Mouse (Mus musculus): ENCODE measurements at regions not wholly inside any gene's neighbourhood (a gene's known extent, or its start where the extent isn't known, plus 50 kb on each side); places are given as distances from the start of the nearest gene placed in this dataset.
A peak's percentile ranks its signal among the peaks of the same experiment; 100 is the strongest.

DNA sequence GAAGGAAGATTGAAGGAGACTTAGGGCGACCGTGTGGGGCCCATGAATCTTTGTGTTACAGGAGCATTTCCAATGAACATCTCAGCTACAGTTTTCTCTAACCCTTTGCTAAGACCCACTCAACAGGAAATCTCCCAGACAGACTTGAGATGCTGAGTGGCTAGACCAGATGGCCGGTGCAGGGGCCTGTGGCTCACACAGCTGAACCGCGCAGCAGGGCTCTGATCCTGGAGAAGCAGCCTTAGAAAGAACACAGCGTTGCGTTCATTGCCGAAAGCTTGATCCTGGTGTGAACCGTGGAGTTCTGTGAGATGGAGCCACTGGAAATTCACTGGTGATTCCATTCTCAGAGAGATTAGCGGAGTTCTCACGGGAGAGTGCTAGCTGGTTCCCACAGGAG is 115.9 kb upstream of the Spata13 start:
- Histone ChIP-seq H3K4me1 (ENCODE audit: insufficient read depth, low read depth, low read length) (no peaks in the 10 kb centered on the region; the same call in 1 of the 2 replicates), H3K4me2 (replicated peaks; ENCODE audit: low read depth, low read length) (no peak overlapping the region), H3K9me3 (ENCODE audit: low read length) (no peaks in the 10 kb centered on the region), H3K36me3 (ENCODE audit: insufficient read depth, low read length) (no peaks in the 10 kb centered on the region), H3K9ac (replicated peaks; ENCODE audit: low read depth) (no peak overlapping the region), H3K4me3 (ENCODE audit: low read depth, low read length) (no peak overlapping the region), H3K27me3 (replicated peaks; ENCODE audit: insufficient read depth, low read length) (no peaks in the 10 kb centered on the region), H3K27ac (ENCODE audit: low read length) (no peak overlapping the region)
- TF ChIP-seq CTCF (IDR thresholded peaks at IDR 0.05): no peak
- no peak for DNase-seq (ENCODE audit: low spot score)
- WGBS: 89% methylated on average over 11 of the region's 11 CpGs
- ATAC-seq: no peak

- Histone ChIP-seq H3K9ac (replicated peaks; ENCODE audit: low read depth) (no peak overlapping the region), H3K4me3 (ENCODE audit: low read depth, low read length) (no peak overlapping the region), H3K4me2 (replicated peaks; ENCODE audit: low read depth, low read length) (no peak overlapping the region), H3K4me1 (ENCODE audit: insufficient read depth, low read depth, low read length) (no peaks in the 10 kb centered on the region; the same call in 1 of the 2 replicates), H3K36me3 (ENCODE audit: insufficient read depth, low read length) (no peaks in the 10 kb centered on the region), H3K27me3 (replicated peaks; ENCODE audit: insufficient read depth, low read length) (no peaks in the 10 kb centered on the region), H3K9me3 (ENCODE audit: low read length) (no peaks in the 10 kb centered on the region), H3K27ac (ENCODE audit: low read length) (peak overlapping the region; percentile 20; the same call in 1 of the 2 replicates)
- peak; percentile 72 for DNase-seq (ENCODE audit: low spot score)
- peak; percentile 41 for ATAC-seq
- TF ChIP-seq CTCF (IDR thresholded peaks at IDR 0.05) (no peak), EP300 (IDR thresholded peaks at IDR 0.05) (no peak; the same call in 1 of the 2 replicates)
- WGBS: 43% methylated on average over 1 of the region's 1 CpGs
Observed at GRCm38 (mm10) chr14:60523010-60523409, 110.8 kb upstream of the Spata13 start.

GRCm38 (mm10) chr14:60524869-60525268 is 108.9 kb upstream of the Spata13 start:
- Histone ChIP-seq H3K27ac (ENCODE audit: low read length) (no peak overlapping the region), H3K9ac (replicated peaks; ENCODE audit: low read depth) (no peak overlapping the region), H3K36me3 (ENCODE audit: insufficient read depth, low read length) (no peaks in the 10 kb centered on the region), H3K9me3 (ENCODE audit: low read length) (no peaks in the 10 kb centered on the region), H3K27me3 (replicated peaks; ENCODE audit: insufficient read depth, low read length) (no peaks in the 10 kb centered on the region), H3K4me2 (replicated peaks; ENCODE audit: low read depth, low read length) (no peak overlapping the region), H3K4me3 (ENCODE audit: low read depth, low read length) (no peak overlapping the region), H3K4me1 (ENCODE audit: insufficient read depth, low read depth, low read length) (peaks cover 4% of the 10 kb centered on the region; the same call in 1 of the 2 replicates)
- ATAC-seq (no peak), DNase-seq (ENCODE audit: low spot score) (no peak)
- 70% methylated on average over 4 of the region's 4 CpGs for WGBS
- TF ChIP-seq EP300 (IDR thresholded peaks at IDR 0.05) (no peak), CTCF (IDR thresholded peaks at IDR 0.05) (no peak)

DNA sequence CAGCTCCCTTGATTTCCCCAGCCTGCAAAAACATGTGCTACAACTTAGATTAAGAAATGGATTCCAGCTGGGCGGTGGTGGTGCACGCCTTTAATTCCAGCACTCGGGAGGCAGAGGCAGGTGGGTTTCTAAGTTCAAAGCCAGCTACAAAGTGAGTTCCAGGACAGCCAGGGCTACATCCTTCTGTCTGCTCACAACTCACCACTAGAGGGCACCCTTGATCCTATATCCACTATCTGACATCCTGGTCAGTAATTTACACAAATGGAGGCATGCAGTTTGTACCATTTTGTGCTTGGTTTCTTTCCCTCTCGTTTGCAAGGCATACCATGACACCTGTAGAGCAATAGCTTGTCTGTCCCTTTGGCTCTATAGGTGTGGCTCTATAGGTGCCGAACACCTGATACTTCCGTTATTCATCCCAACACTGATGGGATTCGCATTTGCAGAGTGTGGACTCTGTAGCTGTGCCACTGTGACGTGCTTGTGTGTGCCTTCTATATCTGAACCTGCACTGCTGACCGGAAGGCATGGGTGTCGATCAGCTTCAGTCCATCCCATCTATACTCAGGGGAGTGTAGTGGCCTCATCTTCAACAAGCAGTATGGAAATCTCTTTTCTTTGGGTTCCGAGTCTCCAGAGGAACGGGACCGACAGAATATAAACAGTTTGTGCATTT is 108.4 kb upstream of the Spata13 start:
- 67% methylated on average over 13 of the region's 13 CpGs for WGBS
- Histone ChIP-seq H3K9me3 (ENCODE audit: low read length) (no peaks in the 10 kb centered on the region), H3K4me1 (ENCODE audit: insufficient read depth, low read depth, low read length) (peaks cover 4% of the 10 kb centered on the region; the same call in 1 of the 2 replicates), H3K36me3 (ENCODE audit: insufficient read depth, low read length) (no peaks in the 10 kb centered on the region), H3K27me3 (replicated peaks; ENCODE audit: insufficient read depth, low read length) (no peaks in the 10 kb centered on the region), H3K4me2 (replicated peaks; ENCODE audit: low read depth, low read length) (no peak overlapping the region), H3K4me3 (ENCODE audit: low read depth, low read length) (no peak overlapping the region), H3K9ac (replicated peaks; ENCODE audit: low read depth) (no peak overlapping the region), H3K27ac (ENCODE audit: low read length) (no peak overlapping the region)
- DNase-seq (ENCODE audit: low spot score) (peak; percentile 81), ATAC-seq (peak; percentile 59)
- TF ChIP-seq EP300 (IDR thresholded peaks at IDR 0.05) (no peak), CTCF (IDR thresholded peaks at IDR 0.05) (peak; percentile 93)

GRCm38 (mm10) chr14:60525979-60526378 is 107.8 kb upstream of the Spata13 start:
- TF ChIP-seq EP300 (IDR thresholded peaks at IDR 0.05): no peak
- no peak for TF ChIP-seq CTCF (IDR thresholded peaks at IDR 0.05)
- WGBS: 57% methylated on average over 3 of the region's 3 CpGs
- H3K9me3 ChIP-seq (ENCODE audit: low read length): no peaks in the 10 kb centered on the region
- no peaks in the 10 kb centered on the region for H3K27me3 ChIP-seq (replicated peaks; ENCODE audit: insufficient read depth, low read length)
- no peak overlapping the region for H3K4me3 ChIP-seq (ENCODE audit: low read depth, low read length)
- no peak overlapping the region for H3K9ac ChIP-seq (replicated peaks; ENCODE audit: low read depth)
- no peak overlapping the region for H3K4me2 ChIP-seq (replicated peaks; ENCODE audit: low read depth, low read length)
- H3K27ac ChIP-seq (ENCODE audit: low read length): no peak overlapping the region
- DNase-seq (ENCODE audit: low spot score) (no peak), ATAC-seq (no peak)
- no peaks in the 10 kb centered on the region for H3K36me3 ChIP-seq (ENCODE audit: insufficient read depth, low read length)
- peaks cover 4% of the 10 kb centered on the region; the same call in 1 of the 2 replicates for H3K4me1 ChIP-seq (ENCODE audit: insufficient read depth, low read depth, low read length)

DNA sequence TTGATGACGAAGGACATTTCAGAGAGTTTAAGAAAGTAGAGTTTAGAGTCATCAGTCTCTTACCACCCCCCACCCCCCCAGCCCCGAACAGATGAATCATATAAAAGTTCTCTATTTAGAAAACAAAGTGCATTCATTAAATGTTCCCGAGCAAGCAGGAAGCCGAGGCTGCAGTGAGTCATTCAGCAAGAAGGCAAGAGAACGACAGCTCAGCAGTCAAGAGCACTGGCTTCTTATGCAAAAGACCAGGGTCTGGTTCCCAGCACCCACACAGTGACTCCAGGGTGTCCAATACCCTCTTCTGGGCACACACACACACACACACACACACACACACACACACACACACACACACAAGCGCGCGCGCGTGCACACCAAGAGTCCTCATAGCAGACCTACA is 107.0 kb upstream of the Spata13 start:
- no peak for ATAC-seq

More for the DNA sequence above, 107.0 kb upstream of the Spata13 start:
- Histone ChIP-seq H3K4me3 (ENCODE audit: low read depth, low read length) (no peak overlapping the region), H3K9me3 (ENCODE audit: low read length) (no peaks in the 10 kb centered on the region), H3K27me3 (replicated peaks; ENCODE audit: insufficient read depth, low read length) (no peaks in the 10 kb centered on the region), H3K4me1 (ENCODE audit: insufficient read depth, low read depth, low read length) (peaks cover 4% of the 10 kb centered on the region; the same call in 1 of the 2 replicates), H3K27ac (ENCODE audit: low read length) (no peak overlapping the region), H3K9ac (replicated peaks; ENCODE audit: low read depth) (no peak overlapping the region), H3K36me3 (ENCODE audit: insufficient read depth, low read length) (no peaks in the 10 kb centered on the region), H3K4me2 (replicated peaks; ENCODE audit: low read depth, low read length) (no peak overlapping the region)
- WGBS: 69% methylated on average over 10 of the region's 10 CpGs
- DNase-seq (ENCODE audit: low spot score): peak; percentile 48
- TF ChIP-seq EP300 (IDR thresholded peaks at IDR 0.05) (no peak), CTCF (IDR thresholded peaks at IDR 0.05) (no peak)

Data from lung, postnatal 0 days (tissue).